Mouse (Mus musculus) intestine, embryonic 16.5 days (tissue): ENCODE measurements around the gene Gmds. TPM values are rescaled to one million over a fixed set of nuclear protein-coding genes. Genes with fewer than 3 reads are reported as not detected.

Experiments used
- ATAC-seq: fragments of 200-750 bp; cut with Nextera tagmentation; 2 replicates; pipeline ENCODE4 v1.8.0; 2017; ENCODE audit warnings: moderate TSS enrichment, moderate library complexity
- H3K27ac ChIP-seq: fragments of 300-500 bp; sonication (generic); 2 replicates; pipeline ENCODE4 v1.5.1; 2014; ENCODE audit warnings: mild to moderate bottlenecking, low read length
- H3K27me3 ChIP-seq: fragments of 300-500 bp; sonication (generic); replicated peaks from 2 replicates; pipeline ENCODE4 v1.6.1; 2014; ENCODE audit warnings: low read length, control low read depth, mixed read lengths; ENCODE audit not compliant: control insufficient read depth, insufficient read depth
- H3K36me3 ChIP-seq: fragments of 300-500 bp; sonication (generic); 2 replicates; pipeline ENCODE4 v1.6.1; 2014; ENCODE audit warnings: low read length, control low read depth; ENCODE audit not compliant: control insufficient read depth, insufficient read depth
- H3K4me1 ChIP-seq: fragments of 300-500 bp; sonication (generic); 2 replicates; pipeline ENCODE4 v1.6.1; 2014; ENCODE audit warnings: low read length, control low read depth, mixed read lengths; ENCODE audit not compliant: control insufficient read depth, insufficient read depth
- H3K4me2 ChIP-seq: fragments of 300-500 bp; sonication (generic); 2 replicates; pipeline ENCODE4 v1.6.1; 2014; ENCODE audit warnings: low read depth, low read length, control low read depth
- H3K4me3 ChIP-seq: fragments of 300-500 bp; sonication (generic); 2 replicates; pipeline ENCODE4 v1.5.1; 2014; ENCODE audit warnings: mild to moderate bottlenecking, low read length
- H3K9ac ChIP-seq: fragments of 300-500 bp; sonication (generic); 2 replicates; pipeline ENCODE4 v1.6.1; 2014; ENCODE audit warnings: low read depth, low read length
- H3K9me3 ChIP-seq: fragments of 300-500 bp; sonication (generic); 2 replicates; pipeline ENCODE4 v1.6.1; 2016; ENCODE audit warnings: low read length, control low read depth; ENCODE audit not compliant: control insufficient read depth
- WGBS: fragments of 180-500 bp; shearing (Covaris S2); extraction: QIAGEN DNeasy Blood & Tissue Kit; methylation state at CpG from one replicate; pipeline ENCODE4 v1.1.7; 2014; 5-methylcytosine and 5-hydroxymethylcytosine counted together
- polyA plus RNA-seq: library from polyadenylated mRNA; unstranded; fragments of >200 nt; fragmentation: Nextera tagmentation; extraction: Ambion mirVana; gene quantifications from 2 replicates; pipeline ENCODE4 v1.2.1, GENCODE M21; 2015

Gmds gene
- polyA plus RNA-seq, 1 experiment from 2014 or later = 210 TPM

- ATAC-seq = no peak
- no peaks in the 10 kb centered on the region for H3K9me3 ChIP-seq
- H3K4me2 ChIP-seq = no peak overlapping the region
- H3K4me1 ChIP-seq = peaks cover 7% of the 10 kb centered on the region; the same call in 1 of the 2 replicates
- H3K4me3 ChIP-seq = no peak overlapping the region
- H3K27me3 ChIP-seq = no peaks in the 10 kb centered on the region
- no peak overlapping the region for H3K9ac ChIP-seq
- no peak overlapping the region for H3K27ac ChIP-seq
- WGBS = 64% methylated on average over 13 of the region's 13 CpGs
- no peaks in the 10 kb centered on the region for H3K36me3 ChIP-seq
These were observed 379.9 kb downstream of the Gmds start for GRCm38 (mm10) chr13:31958346-31959335.

GRCm38 (mm10) chr13:31956584-31956983 is 382.0 kb downstream of the Gmds start:
- Histone ChIP-seq H3K4me1 (peaks cover 7% of the 10 kb centered on the region; the same call in 1 of the 2 replicates), H3K27me3 (no peaks in the 10 kb centered on the region), H3K9me3 (no peaks in the 10 kb centered on the region), H3K4me3 (no peak overlapping the region), H3K4me2 (no peak overlapping the region), H3K36me3 (no peaks in the 10 kb centered on the region), H3K27ac (no peak overlapping the region), H3K9ac (no peak overlapping the region)
- 81% methylated on average over 6 of the region's 6 CpGs for WGBS
- no peak for ATAC-seq

- Histone ChIP-seq H3K4me1 (peaks cover 7% of the 10 kb centered on the region; the same call in 1 of the 2 replicates), H3K36me3 (no peaks in the 10 kb centered on the region), H3K27me3 (no peaks in the 10 kb centered on the region), H3K4me2 (no peak overlapping the region), H3K9ac (no peak overlapping the region), H3K9me3 (no peaks in the 10 kb centered on the region), H3K27ac (no peak overlapping the region), H3K4me3 (no peak overlapping the region)
- WGBS = 53% methylated on average over 4 of the region's 4 CpGs
- ATAC-seq = no peak
These were observed 382.4 kb downstream of the Gmds start for GRCm38 (mm10) chr13:31956112-31956511.

GRCm38 (mm10) chr13:31955171-31955570 is 383.4 kb downstream of the Gmds start:
- no peaks in the 10 kb centered on the region for H3K27me3 ChIP-seq
- H3K27ac ChIP-seq = no peak overlapping the region
- ATAC-seq = no peak
- H3K36me3 ChIP-seq = no peaks in the 10 kb centered on the region
- no peak overlapping the region for H3K4me2 ChIP-seq
- no peak overlapping the region for H3K4me3 ChIP-seq
- WGBS = 51% methylated on average over 7 of the region's 7 CpGs
- peaks cover 7% of the 10 kb centered on the region; the same call in 1 of the 2 replicates for H3K4me1 ChIP-seq
- H3K9me3 ChIP-seq = no peaks in the 10 kb centered on the region
- no peak overlapping the region for H3K9ac ChIP-seq

GRCm38 (mm10) chr13:31944676-31945210 is 393.8 kb downstream of the Gmds start:
- WGBS = 86% methylated on average over 3 of the region's 3 CpGs

GRCm38 (mm10) chr13:31943482-31944275 is 394.9 kb downstream of the Gmds start:
- Histone ChIP-seq H3K27ac (no peak overlapping the region), H3K4me2 (no peak overlapping the region), H3K9me3 (no peaks in the 10 kb centered on the region), H3K9ac (no peak overlapping the region), H3K27me3 (no peaks in the 10 kb centered on the region), H3K4me1 (no peaks in the 10 kb centered on the region), H3K36me3 (no peaks in the 10 kb centered on the region), H3K4me3 (no peak overlapping the region)
- ATAC-seq = no peak
- 46% methylated on average over 7 of the region's 7 CpGs for whole genome bisulfite sequencing

More at GRCm38 (mm10) chr13:31944676-31945210, 393.8 kb downstream of the Gmds start:
- Histone ChIP-seq H3K9me3 (no peaks in the 10 kb centered on the region), H3K36me3 (no peaks in the 10 kb centered on the region), H3K4me1 (no peaks in the 10 kb centered on the region), H3K27me3 (no peaks in the 10 kb centered on the region), H3K9ac (no peak overlapping the region), H3K4me3 (no peak overlapping the region), H3K27ac (no peak overlapping the region), H3K4me2 (no peak overlapping the region)
- no peak for ATAC-seq

- no peak overlapping the region for H3K27ac ChIP-seq
- no peaks in the 10 kb centered on the region for H3K27me3 ChIP-seq
- no peak overlapping the region for H3K4me2 ChIP-seq
- WGBS = 88% methylated on average over 1 of the region's 1 CpGs
- no peaks in the 10 kb centered on the region for H3K4me1 ChIP-seq
- no peak for ATAC-seq
- no peaks in the 10 kb centered on the region for H3K36me3 ChIP-seq
- H3K9me3 ChIP-seq = no peaks in the 10 kb centered on the region
- H3K9ac ChIP-seq = no peak overlapping the region
- no peak overlapping the region for H3K4me3 ChIP-seq
These were observed 409.2 kb downstream of the Gmds start for GRCm38 (mm10) chr13:31929299-31929698.

- Histone ChIP-seq H3K4me2 (no peak overlapping the region), H3K4me1 (no peaks in the 10 kb centered on the region), H3K36me3 (no peaks in the 10 kb centered on the region), H3K27ac (no peak overlapping the region), H3K9ac (no peak overlapping the region), H3K4me3 (no peak overlapping the region), H3K27me3 (no peaks in the 10 kb centered on the region), H3K9me3 (no peaks in the 10 kb centered on the region)
- 76% methylated on average over 5 of the region's 5 CpGs for WGBS
- ATAC-seq = no peak
These were observed 411.9 kb downstream of the Gmds start for GRCm38 (mm10) chr13:31926599-31926998.

- H3K27me3 ChIP-seq = no peaks in the 10 kb centered on the region
- H3K4me2 ChIP-seq = no peak overlapping the region
- no peak for ATAC-seq
- H3K9me3 ChIP-seq = no peaks in the 10 kb centered on the region
- H3K27ac ChIP-seq = no peak overlapping the region
- no peak overlapping the region for H3K4me3 ChIP-seq
- H3K9ac ChIP-seq = no peak overlapping the region
- H3K4me1 ChIP-seq = no peaks in the 10 kb centered on the region
- no peaks in the 10 kb centered on the region for H3K36me3 ChIP-seq
- 73% methylated on average over 4 of the region's 4 CpGs for WGBS
These were observed 414.0 kb downstream of the Gmds start for GRCm38 (mm10) chr13:31924506-31924905.
